Comparison of ENCODE assay signal across 8 mouse cellular contexts in genomic region chr7:92933308-92933948, GRCm38 (mm10). TPM values are rescaled to one million over a fixed set of nuclear protein-coding genes. Genes with fewer than 3 reads are reported as not detected.
DNase-seq lines count a peak whose midpoint lies in the region; ATAC-seq and TF ChIP-seq lines count a peak whose summit lies in the region.
"Not testable (repeated sequence)": the region's sequence is repeated elsewhere in the genome, so short reads cannot be mapped to it uniquely, and the experiment has no call there.

No protein-coding gene starts in this region.

- not testable (repeated sequence) for H3K9ac ChIP-seq in forebrain, embryonic 15.5 days (replicated peaks); kidney, embryonic 16.5 days (replicated peaks; ENCODE audit: low read length); liver, adult 2 months (ENCODE audit: low read depth, low read length); midbrain, postnatal 0 days (replicated peaks; ENCODE audit: low read length, poor library complexity, severe bottlenecking)

- not testable (repeated sequence) for H3K4me3 ChIP-seq in forebrain, embryonic 15.5 days; kidney, embryonic 16.5 days (ENCODE audit: low read length); liver, adult 2 months (ENCODE audit: insufficient read depth, low read depth, low read length); midbrain, postnatal 0 days (ENCODE audit: low read depth, low read length)

- not testable (repeated sequence) for H3K36me3 ChIP-seq in forebrain, embryonic 15.5 days; kidney, embryonic 16.5 days (ENCODE audit: insufficient read depth, low read length); liver, adult 2 months (ENCODE audit: control insufficient read depth, insufficient read depth, low read length); midbrain, postnatal 0 days (ENCODE audit: insufficient read depth, low read length)

- ATAC-seq in forebrain, embryonic 15.5 days (replicated peaks): peak; percentile 36
- ATAC-seq in kidney, embryonic 16.5 days (ENCODE audit: low FRiP score, low TSS enrichment): 0 out of 2 replicates have a peak, but pooled peaks have one; percentile 12
- ATAC-seq in midbrain, postnatal 0 days (ENCODE audit: low FRiP score): peak; percentile 38; the same call in 1 of the 2 replicates

- H3K4me1 ChIP-seq in forebrain, embryonic 15.5 days; kidney, embryonic 16.5 days (ENCODE audit: insufficient read depth, low read length); liver, adult 2 months (ENCODE audit: control insufficient read depth, insufficient read depth, low read length); midbrain, postnatal 0 days (ENCODE audit: insufficient read depth, low read length): not testable (repeated sequence)

- intact Hi-C loops in heart, postnatal 14 days (cut with DNase I): loop anchor here (5.0 kb wide), 1 partner anchor 74 kb away; no protein-coding TSS in a partner anchor

- TF ChIP-seq POLR2A in liver, adult 2 months (IDR thresholded peaks at IDR 0.05; ENCODE audit: extremely low read depth, insufficient read depth, low read length): not testable (repeated sequence)

- H3K79me2 ChIP-seq in liver, adult 2 months (ENCODE audit: control insufficient read depth, insufficient read depth, low read length): not testable (repeated sequence)

- H3K27me3 ChIP-seq in forebrain, embryonic 15.5 days; kidney, embryonic 16.5 days (ENCODE audit: insufficient read depth, low read length); liver, adult 2 months (ENCODE audit: control insufficient read depth, insufficient read depth, low read length); midbrain, postnatal 0 days (ENCODE audit: insufficient read depth, low read length): not testable (repeated sequence)

- peak; percentile 37 for DNase-seq in Muller cell, postnatal 12 days (ENCODE audit: inconsistent ontology term)
- peak; percentile 59 to 68 for DNase-seq in adrenal gland, postnatal 36 days
- DNase-seq in heart, adult 8-10 months (ENCODE audit: low spot score): peak; percentile 63
- peak; percentile 52 to 76 for DNase-seq in heart, postnatal 14 days
- peak; percentile 15 for DNase-seq in liver, adult 2 months (ENCODE audit: extremely low read depth, low read depth, low spot score)
- DNase-seq in midbrain, postnatal 0 days (ENCODE audit: low spot score): peak; percentile 44

- H3K27ac ChIP-seq in forebrain, embryonic 15.5 days (replicated peaks); kidney, embryonic 16.5 days (ENCODE audit: low read length); liver, adult 2 months (replicated peaks; ENCODE audit: insufficient read depth, low read depth, low read length); midbrain, postnatal 0 days (ENCODE audit: low read depth, low read length): not testable (repeated sequence)

- 50% methylated on average over 4 of the region's 4 CpGs for WGBS in forebrain, embryonic 15.5 days
- WGBS in kidney, embryonic 16.5 days: 82% methylated on average over 4 of the region's 4 CpGs
- WGBS in liver, adult 2 months: 74% methylated on average over 4 of the region's 4 CpGs
- 33% methylated on average over 4 of the region's 4 CpGs for WGBS in midbrain, postnatal 0 days

- TF ChIP-seq CTCF in liver, adult 2 months (IDR thresholded peaks at IDR 0.05; ENCODE audit: low read depth, low read length); midbrain, postnatal 0 days (IDR thresholded peaks at IDR 0.05): not testable (repeated sequence)

- H3K4me2 ChIP-seq in forebrain, embryonic 15.5 days (replicated peaks); kidney, embryonic 16.5 days (replicated peaks; ENCODE audit: low read depth, low read length); midbrain, postnatal 0 days (ENCODE audit: low read depth, low read length, poor library complexity, severe bottlenecking): not testable (repeated sequence)

- H3K9me3 ChIP-seq in forebrain, embryonic 15.5 days; kidney, embryonic 16.5 days (ENCODE audit: low read length); midbrain, postnatal 0 days (ENCODE audit: low read length): not testable (repeated sequence)

RNA-seq across cellular contexts. Expression of gene Prcp, which starts 59.2 kb away (rescaled TPM):
- total RNA-seq in adrenal gland, postnatal 36 days (2021): 10 to 100 TPM; 12.9 to 13.8 TPM
- 16.6 and 17.4 TPM in 2 replicates for polyA plus RNA-seq in forebrain, embryonic 15.5 days (2015; fragmentation: Nextera tagmentation; extraction: Ambion mirVana)
- total RNA-seq in heart, adult 8-10 months (2022): 10 to 100 TPM in 2 of 4 experiments, 1 to 10 TPM in 2; 6.4 to 11.4 (median 9.2) TPM
- 10 to 100 TPM; 36.6 to 39.2 TPM for total RNA-seq in heart, postnatal 14 days (2021)
- 23.0 TPM in 2 replicates for polyA plus RNA-seq in kidney, embryonic 16.5 days (2015; fragmentation: Nextera tagmentation; extraction: Ambion mirVana)
- 6.2 and 6.6 TPM in 2 replicates for total RNA-seq in liver, adult 2 months (2014; rRNA removed)
- 4.2 and 4.6 TPM in 2 replicates for polyA plus RNA-seq in liver, adult 2 months (2012; rRNA removed)
- 20.1 and 22.1 TPM in 2 replicates for total RNA-seq in midbrain, postnatal 0 days (2014; rRNA removed)
- polyA plus RNA-seq in midbrain, postnatal 0 days (2015; fragmentation: Nextera tagmentation; extraction: Ambion mirVana): 12.8 and 14.3 TPM in 2 replicates

RNA-seq across cellular contexts. Expression of gene Ddias, which starts 59.4 kb away (rescaled TPM):
- total RNA-seq in adrenal gland, postnatal 36 days (2021): 1 to 10 TPM in 1 of 2 experiments, under 1 TPM in 1; 0.76 to 1.2 TPM
- polyA plus RNA-seq in forebrain, embryonic 15.5 days (2015; fragmentation: Nextera tagmentation; extraction: Ambion mirVana): 7.5 and 9.3 TPM in 2 replicates
- total RNA-seq in heart, adult 8-10 months (2022): under 1 TPM; 0.16 to 0.41 (median 0.33) TPM
- 1 to 10 TPM in 1 of 2 experiments, under 1 TPM in 1; 0.88 to 1.1 TPM for total RNA-seq in heart, postnatal 14 days (2021)
- 12.0 and 13.4 TPM in 2 replicates for polyA plus RNA-seq in kidney, embryonic 16.5 days (2015; fragmentation: Nextera tagmentation; extraction: Ambion mirVana)
- 0.87 and 1.0 TPM in 2 replicates for total RNA-seq in liver, adult 2 months (2014; rRNA removed)
- polyA plus RNA-seq in liver, adult 2 months (2012; rRNA removed): 0.06 and 0.21 TPM in 2 replicates
- 3.4 and 3.7 TPM in 2 replicates for total RNA-seq in midbrain, postnatal 0 days (2014; rRNA removed)
- 2.2 and 2.4 TPM in 2 replicates for polyA plus RNA-seq in midbrain, postnatal 0 days (2015; fragmentation: Nextera tagmentation; extraction: Ambion mirVana)
